Mouse (Mus musculus) myocyte (in vitro differentiated cells): ENCODE data around the gene Scly. TPM values are rescaled to one million over a fixed set of nuclear protein-coding genes. Genes with fewer than 3 reads are reported as not detected.

ENCODE experiments used
- H3K27me3 ChIP-seq: one replicate; pipeline ENCODE4 v1.6.1; 2011; ENCODE audit not compliant: control insufficient read depth, insufficient read depth, insufficient read length
- H3K36me3 ChIP-seq: one replicate; pipeline ENCODE4 v1.6.1; 2011; ENCODE audit not compliant: control insufficient read depth, insufficient read depth
- H3K4me2 ChIP-seq: one replicate; pipeline ENCODE4 v1.6.1; 2011; ENCODE audit warnings: low read depth, control low read depth
- H3K4me3 ChIP-seq: one replicate; pipeline ENCODE4 v1.5.1; 2011; ENCODE audit warnings: mild to moderate bottlenecking, control low read depth, moderate library complexity
- H3K79me2 ChIP-seq: one replicate; pipeline ENCODE4 v1.6.1; 2011; ENCODE audit not compliant: control insufficient read depth, insufficient read depth
- H3ac ChIP-seq: one replicate; pipeline ENCODE4 v1.6.1; 2011; ENCODE audit not compliant: control insufficient read depth, insufficient read length
- CEBPB ChIP-seq: IDR thresholded peaks from 2 replicates; pipeline ENCODE4 v1.6.1; 2011; ENCODE audit warnings: mild to moderate bottlenecking, moderate library complexity; ENCODE audit not compliant: poor library complexity, insufficient read depth, severe bottlenecking
- E2F4 ChIP-seq: IDR thresholded peaks from one replicate; pipeline ENCODE4 v1.6.1; 2011; ENCODE audit warnings: mild to moderate bottlenecking, control low read depth, moderate library complexity; ENCODE audit not compliant: insufficient read depth
- MAX ChIP-seq: IDR thresholded peaks from one replicate; pipeline ENCODE4 v1.6.1; 2011; ENCODE audit warnings: low read depth, mild to moderate bottlenecking, control low read depth
- MYOD1 ChIP-seq, 3 experiments: IDR thresholded peaks; one replicate each; pipeline ENCODE4 v1.6.1; 2011; ENCODE audit warnings: control low read depth in 2 of 3, low read depth in 2 of 3, mild to moderate bottlenecking in 2 of 3, moderate library complexity in 1 of 3; ENCODE audit not compliant: insufficient read length in 2 of 3, control insufficient read depth in 1 of 3
- MYOG ChIP-seq, 3 experiments: IDR thresholded peaks; one replicate each; pipeline ENCODE4 v1.6.1; 2011; ENCODE audit warnings: control low read depth in 2 of 3, low read depth in 2 of 3, mild to moderate bottlenecking in 2 of 3; ENCODE audit not compliant: insufficient read length in 2 of 3, control insufficient read depth in 1 of 3, insufficient read depth in 1 of 3
- POLR2A ChIP-seq: IDR thresholded peaks from one replicate; pipeline ENCODE4 v1.6.1; 2011; ENCODE audit warnings: low read depth, mild to moderate bottlenecking, control low read depth, moderate library complexity; ENCODE audit not compliant: insufficient read length
- POLR2AphosphoS2 ChIP-seq: IDR thresholded peaks from one replicate; pipeline ENCODE4 v1.6.1; 2011; ENCODE audit warnings: low read depth, control low read depth; ENCODE audit not compliant: insufficient read length
- REST ChIP-seq: IDR thresholded peaks from one replicate; pipeline ENCODE4 v1.6.1; 2011; ENCODE audit warnings: mild to moderate bottlenecking, control low read depth, moderate library complexity; ENCODE audit not compliant: insufficient read depth, insufficient read length
- SRF ChIP-seq: IDR thresholded peaks from one replicate; pipeline ENCODE4 v1.6.1; 2011; ENCODE audit warnings: low read depth; ENCODE audit not compliant: control insufficient read depth, insufficient read length
- TCF12 ChIP-seq: IDR thresholded peaks from one replicate; pipeline ENCODE4 v1.6.1; 2011; ENCODE audit warnings: mild to moderate bottlenecking, control low read depth; ENCODE audit not compliant: poor library complexity, insufficient read depth, severe bottlenecking
- TCF3 ChIP-seq: IDR thresholded peaks from one replicate; pipeline ENCODE4 v1.6.1; 2011; ENCODE audit warnings: low read depth, control low read depth; ENCODE audit not compliant: insufficient read length
- USF1 ChIP-seq: IDR thresholded peaks from one replicate; pipeline ENCODE4 v1.6.1; 2011; ENCODE audit warnings: low read depth, mild to moderate bottlenecking, control low read depth, moderate library complexity
- polyA plus RNA-seq: library from polyadenylated mRNA; unstranded; fragments of >200 nt; fragmentation: generic; extraction: Trizol; gene quantifications from one replicate; pipeline ENCODE4 v1.2.1, GENCODE M21; 2012; ENCODE audit warnings: missing spikeins

Scly gene
- polyA plus RNA-seq, 1 experiment = 21.9 TPM

GRCm38 (mm10) chr1:91367295-91367694, 69.2 kb downstream of the Scly start:
- Histone ChIP-seq H3K79me2 (no peaks in the 10 kb centered on the region), H3K4me3 (peak overlapping the region; percentile 28), H3ac (no peak overlapping the region), H3K36me3 (peaks cover 8% of the 10 kb centered on the region), H3K27me3 (no peaks in the 10 kb centered on the region), H3K4me2 (peak overlapping the region; percentile 69)
- TF ChIP-seq REST = no peak
- no peak for TF ChIP-seq MAX
- no peak for TF ChIP-seq CEBPB
- no peak for TF ChIP-seq POLR2A
- TF ChIP-seq SRF = no peak
- TF ChIP-seq TCF12 = no peak
- TF ChIP-seq E2F4 = no peak
- TF ChIP-seq POLR2AphosphoS2 = no peak
- no peak for TF ChIP-seq MYOD1 (IDR thresholded peaks at IDR 0.05; ENCODE audit: control insufficient read depth in 1 of 3, insufficient read length in 2 of 3, low read depth in 2 of 3)
- TF ChIP-seq TCF3 = no peak
- no peak for TF ChIP-seq MYOG (IDR thresholded peaks at IDR 0.05; ENCODE audit: control insufficient read depth in 1 of 3, insufficient read depth in 1 of 3, insufficient read length in 2 of 3, low read depth in 2 of 3)
- no peak for TF ChIP-seq USF1

GRCm38 (mm10) chr1:91369408-91369807, 71.3 kb downstream of the Scly start:
- no peak for TF ChIP-seq CEBPB
- peak in 1 of 3 experiments; percentile 52 for TF ChIP-seq MYOG (IDR thresholded peaks at IDR 0.05; ENCODE audit: control insufficient read depth in 1 of 3, insufficient read depth in 1 of 3, insufficient read length in 2 of 3, low read depth in 2 of 3)
- peak in 1 of 3 experiments; percentile 68 for TF ChIP-seq MYOD1 (IDR thresholded peaks at IDR 0.05; ENCODE audit: control insufficient read depth in 1 of 3, insufficient read length in 2 of 3, low read depth in 2 of 3)
- H3K36me3 ChIP-seq = peaks cover 8% of the 10 kb centered on the region
- H3K4me2 ChIP-seq = no peak overlapping the region
- H3K27me3 ChIP-seq = no peaks in the 10 kb centered on the region
- no peak overlapping the region for H3ac ChIP-seq
- H3K79me2 ChIP-seq = no peaks in the 10 kb centered on the region
- H3K4me3 ChIP-seq = no peak overlapping the region

- TF ChIP-seq CEBPB = no peak
- TF ChIP-seq MYOD1 (IDR thresholded peaks at IDR 0.05; ENCODE audit: control insufficient read depth in 1 of 3, insufficient read length in 2 of 3, low read depth in 2 of 3) = no peak
- peak; percentile 29 for TF ChIP-seq POLR2A
- no peak for TF ChIP-seq SRF
- no peak overlapping the region for H3K4me3 ChIP-seq
- no peaks in the 10 kb centered on the region for H3K27me3 ChIP-seq
- H3K4me2 ChIP-seq = no peak overlapping the region
- no peak overlapping the region for H3ac ChIP-seq
- H3K36me3 ChIP-seq = peaks cover 12% of the 10 kb centered on the region
- H3K79me2 ChIP-seq = no peaks in the 10 kb centered on the region
These were observed 71.9 kb downstream of the Scly start for GRCm38 (mm10) chr1:91370055-91370454.

Other genes starting within 250 kb of the Scly start
- not detected for gene Rbm44, start 153.2 kb upstream of the Scly start, polyA plus RNA-seq
- 3.1 TPM for gene Ramp1, start 118.5 kb upstream of the Scly start, polyA plus RNA-seq
- gene Ube2f, start 48.0 kb upstream of the Scly start, polyA plus RNA-seq = 70.3 TPM
- gene Espnl, start 23.7 kb downstream of the Scly start, polyA plus RNA-seq = 0.12 TPM
- gene Klhl30, start 52.7 kb downstream of the Scly start, polyA plus RNA-seq = 106 TPM
- gene Erfe, start 68.1 kb downstream of the Scly start, polyA plus RNA-seq = 13.1 TPM
- 80.3 TPM for gene Ilkap, start 100.5 kb downstream of the Scly start, polyA plus RNA-seq
- 250 TPM for gene Hes6, start 115.7 kb downstream of the Scly start, polyA plus RNA-seq
- gene Per2, start 161.0 kb downstream of the Scly start, polyA plus RNA-seq = 1.8 TPM
- 4.5 TPM for gene Traf3ip1, start 196.3 kb downstream of the Scly start, polyA plus RNA-seq
- gene Asb1, start 242.2 kb downstream of the Scly start, polyA plus RNA-seq = 14.9 TPM